ENCODE assay signal across 12 mouse cellular contexts in the genomic region with DNA sequence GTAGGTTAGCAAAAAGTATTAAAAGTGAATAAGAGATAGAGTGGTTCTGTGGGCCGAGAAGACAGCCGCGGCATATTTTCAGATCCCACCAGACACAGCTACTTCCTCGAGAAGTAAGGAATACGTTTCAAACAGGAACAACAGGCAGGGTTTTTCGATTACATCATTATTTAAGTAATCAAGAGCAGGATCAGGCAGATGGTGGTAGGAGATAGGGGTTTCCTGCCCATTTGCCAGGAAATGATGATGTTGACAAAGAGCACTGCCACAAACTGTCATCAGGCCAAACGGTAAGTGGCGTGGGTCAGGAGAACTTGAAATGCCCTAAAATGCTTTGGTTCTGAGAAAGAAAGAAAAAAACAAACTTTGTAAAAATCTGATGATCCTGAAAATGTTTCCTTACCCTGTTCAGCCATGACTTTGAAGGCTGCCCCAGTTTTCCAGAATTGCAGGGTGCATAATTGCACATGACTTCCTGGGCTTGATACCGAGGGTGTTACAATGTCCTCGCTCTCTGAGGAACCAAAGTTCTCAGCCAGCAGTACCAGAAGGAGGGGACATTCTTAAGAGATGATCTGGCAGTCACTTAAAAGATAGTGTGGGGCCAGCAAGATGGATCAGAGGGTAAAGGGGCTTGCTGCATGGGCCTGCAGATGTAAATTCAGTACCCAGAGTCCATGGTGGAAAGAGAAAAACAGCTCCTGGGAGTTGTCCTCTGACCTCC. TPM values are rescaled to one million over a fixed set of nuclear protein-coding genes. Genes with fewer than 3 reads are reported as not detected.
A peak's percentile ranks its signal among the peaks of the same experiment; 100 is the strongest.
DNase-seq lines count a peak whose midpoint lies in the region; ATAC-seq and TF ChIP-seq lines count a peak whose summit lies in the region.
"Had no signal": no experiment of that assay in that cellular context is flagged by ENCODE, and none has a peak within 500 bp of the region (broad histone marks: within the 10 kb centered on the region; RNA-seq: fewer than 3 reads in every experiment).

No protein-coding gene starts in this region.

- TF ChIP-seq CTCF in kidney, adult 2 months (conservative IDR thresholded peaks at IDR 0.05; ENCODE audit: insufficient read depth, insufficient read length, low read depth, low read length): no peak

- no peak overlapping the region for H3K4me3 ChIP-seq in kidney, adult 2 months (ENCODE audit: insufficient read depth, low read depth, low read length)
- H3K4me3 ChIP-seq: hindbrain, embryonic 13.5 days had no signal

- ATAC-seq in activated CD4-positive, CD25-positive, alpha-beta regulatory T cell, adult 4 months: peak; percentile 17
- ATAC-seq in hematopoietic stem cell, adult 5-6 weeks (replicated peaks in 1 of 2; ENCODE audit: insufficient read depth in 1 of 2, low FRiP score in 2 of 2, low TSS enrichment in 1 of 2, low read depth in 1 of 2, poor library complexity in 2 of 2, severe bottlenecking in 2 of 2): peak; percentile 47 to 63

- H3K27ac ChIP-seq in kidney, adult 2 months (ENCODE audit: insufficient read depth, low read depth, low read length): no peak overlapping the region
- H3K27ac ChIP-seq: hindbrain, embryonic 13.5 days had no signal

- TF ChIP-seq POLR2A in kidney, adult 2 months (IDR thresholded peaks at IDR 0.05; ENCODE audit: low read depth, low read length): no peak

- H3K36me3 ChIP-seq in kidney, adult 2 months (ENCODE audit: control insufficient read depth, insufficient read depth, low read length): no peaks in the 10 kb centered on the region

- H3K27me3 ChIP-seq in kidney, adult 2 months (replicated peaks; ENCODE audit: control insufficient read depth, insufficient read depth, low read length): no peaks in the 10 kb centered on the region
- H3K27me3 ChIP-seq: hindbrain, embryonic 13.5 days had no signal

- H3K4me1 ChIP-seq in kidney, adult 2 months (ENCODE audit: control insufficient read depth, insufficient read depth, low read length): 0 out of 2 replicates have a peak, but pooled peaks cover 6% of the 10 kb centered on the region

- 61% methylated on average over 10 of the region's 10 CpGs for WGBS in kidney, adult 2 months

- peak; percentile 30 for DNase-seq in kidney, adult 2 months
- DNase-seq in kidney, adult 8-10 months: no peak
- DNase-seq in lung, postnatal 10 days: peak; percentile 52
- DNase-seq in urinary bladder, postnatal 4 days (ENCODE audit: low spot score in 2 of 2): no peak
- DNase-seq in left cerebral cortex, postnatal 10 days (ENCODE audit: extremely low spot score in 1 of 2, low spot score in 2 of 2): no peak
- no peak for DNase-seq in layer of hippocampus, adult 9-11 months
- DNase-seq: adrenal gland, adult 2 months; cerebellum, adult 11-12 months; midbrain, embryonic 14.5 days had no signal

- intact Hi-C loops in left cerebral cortex, postnatal 10 days (cut with DNase I): no loop called here

RNA-seq across cellular contexts. Expression of a gene that starts 3.1 kb away (rescaled TPM):
- 52.2 and 60.9 TPM in 2 replicates for polyA plus RNA-seq in kidney, adult 2 months (2012; rRNA removed)
- 10 to 100 TPM; 20.6 to 32.5 TPM for polyA plus RNA-seq in activated CD4-positive, CD25-positive, alpha-beta regulatory T cell, adult 4 months (2017; shearing (Covaris generic))
- 89.9 and 124 TPM in 2 replicates for total RNA-seq in hematopoietic stem cell, adult 5-6 weeks (2017)
- 10 to 100 TPM; 71.9 to 77.0 TPM for total RNA-seq in left cerebral cortex, postnatal 10 days (2021)

RNA-seq across cellular contexts. Expression of a gene that starts 39.9 kb away (rescaled TPM):
- polyA plus RNA-seq in kidney, adult 2 months (2012; rRNA removed): 21.0 and 21.1 TPM in 2 replicates
- polyA plus RNA-seq in activated CD4-positive, CD25-positive, alpha-beta regulatory T cell, adult 4 months (2017; shearing (Covaris generic)): 10 to 100 TPM; 11.2 to 12.6 TPM
- 5.4 and 10.9 TPM in 2 replicates for total RNA-seq in hematopoietic stem cell, adult 5-6 weeks (2017)
- total RNA-seq in left cerebral cortex, postnatal 10 days (2021): 10 to 100 TPM; 18.5 to 20.6 TPM

Comparison
In these comparisons a context has a peak if more than half of its experiments do, and no peak if none do; other contexts are left out.
1. DNase-seq: peak in kidney, adult 2 months (single experiment) and lung, postnatal 10 days (single experiment); none in kidney, adult 8-10 months (0 of 2), urinary bladder, postnatal 4 days (0 of 2), left cerebral cortex, postnatal 10 days (0 of 2) and layer of hippocampus, adult 9-11 months (single experiment).